Mouse (Mus musculus) lung, embryonic 14.5 days (tissue): Measurements from ENCODE around the gene Hsd17b1. TPM values are rescaled to one million over a fixed set of nuclear protein-coding genes. Genes with fewer than 3 reads are reported as not detected.

Experiments used
- ATAC-seq: fragments of 200-750 bp; cut with Nextera tagmentation; 2 replicates; pipeline ENCODE4 v1.8.0; 2017; ENCODE audit warnings: mild to moderate bottlenecking, moderate TSS enrichment, moderate library complexity; ENCODE audit not compliant: insufficient read depth
- DNase-seq: peaks from one replicate; pipeline ENCODE4 v3.0.0-alpha.2; 2015
- H3K27ac ChIP-seq: fragments of 300-500 bp; sonication (generic); 2 replicates; pipeline ENCODE4 v1.5.1; 2014; ENCODE audit warnings: low read depth, mild to moderate bottlenecking, moderate library complexity
- H3K27me3 ChIP-seq: fragments of 300-500 bp; sonication (generic); 2 replicates; pipeline ENCODE4 v1.6.1; 2014; ENCODE audit warnings: low read length, control low read depth; ENCODE audit not compliant: insufficient read depth
- H3K36me3 ChIP-seq: fragments of 300-500 bp; sonication (generic); 2 replicates; pipeline ENCODE4 v1.6.1; 2014; ENCODE audit warnings: control low read depth; ENCODE audit not compliant: insufficient read depth
- H3K4me1 ChIP-seq: fragments of 300-500 bp; sonication (generic); 2 replicates; pipeline ENCODE4 v1.6.1; 2014; ENCODE audit warnings: antibody characterized with exemption, control low read depth; ENCODE audit not compliant: insufficient read depth
- H3K4me2 ChIP-seq: fragments of 300-500 bp; sonication (generic); 2 replicates; pipeline ENCODE4 v1.6.1; 2014; ENCODE audit warnings: mild to moderate bottlenecking
- H3K4me3 ChIP-seq: fragments of 300-500 bp; sonication (generic); 2 replicates; pipeline ENCODE4 v1.5.1; 2014; ENCODE audit warnings: low read depth, low read length
- H3K9ac ChIP-seq: fragments of 300-500 bp; sonication (generic); 2 replicates; pipeline ENCODE4 v1.6.1; 2014
- H3K9me3 ChIP-seq: fragments of 300-500 bp; sonication (generic); 2 replicates; pipeline ENCODE4 v1.6.1; 2016; ENCODE audit warnings: low read depth, low read length, control low read depth
- CTCF ChIP-seq: IDR thresholded peaks from 2 replicates; pipeline ENCODE4 v1.5.1; 2016; ENCODE audit warnings: antibody characterized with exemption, low read depth
- WGBS: fragments of 180-500 bp; shearing (Covaris S2); extraction: QIAGEN DNeasy Blood & Tissue Kit; methylation state at CpG from one replicate; pipeline ENCODE4 v1.1.7; 2014; 5-methylcytosine and 5-hydroxymethylcytosine counted together
- polyA plus RNA-seq: library from polyadenylated mRNA; unstranded; fragments of >200 nt; fragmentation: Nextera tagmentation; extraction: Ambion mirVana; gene quantifications from 2 replicates; pipeline ENCODE4 v1.2.1, GENCODE M21; 2014

The Hsd17b1 gene
- polyA plus RNA-seq, 1 experiment from 2014 or later = not detected

DNA sequence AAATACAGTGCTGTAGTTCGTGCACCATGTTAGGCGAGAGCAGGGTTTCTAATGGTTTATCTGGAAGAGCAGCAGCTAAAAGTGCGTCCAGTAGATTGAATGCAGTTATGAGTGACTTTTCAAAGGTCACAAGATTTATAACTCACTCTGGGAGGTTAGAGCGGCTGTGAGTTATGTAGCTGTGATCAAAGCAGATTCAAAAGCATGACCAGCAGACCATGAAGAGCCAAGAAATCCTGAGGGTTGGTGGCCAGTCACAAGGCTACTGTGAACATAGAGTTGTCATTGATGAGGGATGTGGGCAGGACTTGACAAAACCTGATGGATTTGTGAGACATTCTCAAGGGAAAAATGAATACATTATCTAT, 42.9 kb upstream of the Hsd17b1 start:
- Histone ChIP-seq H3K9me3 (no peaks in the 10 kb centered on the region), H3K36me3 (peaks cover 80% of the 10 kb centered on the region), H3K4me1 (no peaks in the 10 kb centered on the region), H3K4me2 (no peak overlapping the region), H3K27me3 (no peaks in the 10 kb centered on the region), H3K27ac (no peak overlapping the region), H3K9ac (no peak overlapping the region), H3K4me3 (no peak overlapping the region)
- 79% methylated on average over 4 of the region's 4 CpGs for WGBS
- TF ChIP-seq CTCF = no peak
- DNase-seq (no peak), ATAC-seq (no peak)

DNA sequence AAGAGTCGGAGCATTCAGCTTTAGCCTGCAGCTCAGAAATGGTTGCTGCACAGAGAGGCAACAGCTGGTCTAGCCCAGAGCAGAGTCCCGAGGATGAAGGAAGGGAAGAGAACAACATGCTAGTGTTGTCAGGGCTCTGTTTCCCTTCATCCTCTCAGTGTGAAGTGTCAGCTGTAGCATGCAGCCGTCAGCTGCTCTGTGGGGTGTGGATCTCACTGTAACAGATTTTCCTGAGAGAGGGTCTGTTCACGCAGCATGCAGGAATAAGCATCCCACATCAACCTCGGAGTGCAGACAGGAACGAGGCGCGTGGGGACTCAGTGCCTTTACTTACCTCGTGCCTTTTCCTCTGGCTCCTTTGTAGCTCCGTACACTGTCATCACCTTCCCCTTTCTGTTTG, 40.4 kb upstream of the Hsd17b1 start:
- Histone ChIP-seq H3K4me3 (no peak overlapping the region), H3K27ac (no peak overlapping the region), H3K36me3 (peaks cover 87% of the 10 kb centered on the region), H3K9me3 (no peaks in the 10 kb centered on the region), H3K9ac (no peak overlapping the region), H3K4me2 (no peak overlapping the region), H3K27me3 (no peaks in the 10 kb centered on the region), H3K4me1 (no peaks in the 10 kb centered on the region)
- ATAC-seq (no peak), DNase-seq (no peak)
- no peak for TF ChIP-seq CTCF
- WGBS = 84% methylated on average over 10 of the region's 10 CpGs

DNA sequence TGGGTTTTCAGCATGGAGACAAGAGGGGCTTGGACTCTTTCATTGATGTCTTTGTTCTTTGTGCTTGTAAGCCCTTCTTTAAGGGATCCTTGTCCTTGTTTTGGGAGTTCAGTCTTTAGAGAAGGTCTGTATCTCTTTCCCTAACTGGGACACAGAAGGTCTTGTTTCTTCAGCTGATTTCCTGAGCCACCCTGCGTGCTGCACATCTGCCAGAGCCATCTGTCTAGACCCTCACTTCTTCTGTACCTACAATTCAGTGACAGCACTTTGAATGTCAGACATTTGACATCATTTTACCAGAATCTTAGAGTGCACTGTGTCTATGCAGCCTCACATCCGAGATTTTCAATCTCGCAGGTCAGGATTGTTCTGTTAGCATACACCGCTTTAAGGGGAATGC, 32.4 kb upstream of the Hsd17b1 start:
- no peak overlapping the region for H3K4me2 ChIP-seq
- peaks cover 96% of the 10 kb centered on the region for H3K36me3 ChIP-seq
- H3K9ac ChIP-seq = no peak overlapping the region
- H3K27me3 ChIP-seq = no peaks in the 10 kb centered on the region
- 90% methylated on average over 4 of the region's 4 CpGs for WGBS
- H3K4me3 ChIP-seq = no peak overlapping the region
- no peaks in the 10 kb centered on the region for H3K4me1 ChIP-seq
- ATAC-seq (no peak), DNase-seq (no peak)
- no peak overlapping the region for H3K27ac ChIP-seq
- no peak for TF ChIP-seq CTCF
- no peaks in the 10 kb centered on the region for H3K9me3 ChIP-seq

- H3K27ac ChIP-seq = no peak overlapping the region
- H3K27me3 ChIP-seq = no peaks in the 10 kb centered on the region
- no peak for TF ChIP-seq CTCF
- peaks cover 94% of the 10 kb centered on the region for H3K36me3 ChIP-seq
- no peak overlapping the region for H3K9ac ChIP-seq
- DNase-seq (no peak), ATAC-seq (no peak)
- H3K4me2 ChIP-seq = no peak overlapping the region
- H3K9me3 ChIP-seq = no peaks in the 10 kb centered on the region
- no peaks in the 10 kb centered on the region for H3K4me1 ChIP-seq
- no peak overlapping the region for H3K4me3 ChIP-seq
- WGBS = 56% methylated on average over 9 of the region's 9 CpGs
Measured at GRCm38 (mm10) chr11:101046440-101046839, 31.8 kb upstream of the Hsd17b1 start.

DNA sequence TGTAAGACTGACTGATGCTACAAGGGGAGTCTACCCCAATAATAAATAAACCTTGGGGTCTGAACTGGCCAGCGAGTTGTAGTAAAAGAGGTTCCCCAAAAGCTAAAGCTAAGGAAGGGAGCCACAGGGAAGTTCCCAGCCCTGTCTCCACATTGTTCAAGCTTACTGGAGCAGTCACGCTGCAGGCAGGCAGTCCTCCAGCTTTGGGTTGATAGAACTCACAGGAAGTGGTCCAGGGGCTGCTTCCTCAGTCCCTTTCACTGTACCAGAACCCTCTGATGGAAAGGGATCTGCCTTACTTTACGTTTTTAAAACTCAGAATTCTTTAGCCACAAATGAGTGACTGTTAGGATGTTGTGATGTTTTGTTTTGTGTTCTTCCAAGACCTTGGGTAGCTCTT, 30.7 kb upstream of the Hsd17b1 start:
- DNase-seq (no peak), ATAC-seq (no peak)
- no peak overlapping the region for H3K9ac ChIP-seq
- no peaks in the 10 kb centered on the region for H3K4me1 ChIP-seq
- peaks cover 91% of the 10 kb centered on the region for H3K36me3 ChIP-seq
- no peak for TF ChIP-seq CTCF
- no peak overlapping the region for H3K4me3 ChIP-seq
- no peaks in the 10 kb centered on the region for H3K27me3 ChIP-seq
- H3K9me3 ChIP-seq = no peaks in the 10 kb centered on the region
- no peak overlapping the region for H3K27ac ChIP-seq
- no peak overlapping the region for H3K4me2 ChIP-seq
- WGBS = 87% methylated on average over 3 of the region's 3 CpGs

DNA sequence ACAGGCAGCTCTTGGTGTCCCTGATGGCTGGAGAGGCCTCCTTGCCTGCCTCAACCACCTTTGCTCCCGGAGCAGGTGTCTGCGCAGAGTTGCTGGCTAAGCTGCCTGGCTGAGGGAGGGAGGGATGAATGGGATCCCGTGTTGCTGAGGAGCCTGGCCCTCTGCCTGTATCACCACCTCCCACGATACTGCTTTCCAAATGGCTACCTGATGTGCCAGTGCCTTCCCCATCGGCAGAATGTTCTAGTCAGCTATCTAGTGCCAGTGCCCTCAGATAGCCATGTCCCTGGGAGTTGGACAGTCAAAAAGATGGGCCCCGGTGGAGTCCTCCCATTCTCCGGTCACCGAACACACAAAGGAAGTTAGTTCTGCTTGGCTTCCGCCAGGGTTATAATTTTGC, 27.9 kb upstream of the Hsd17b1 start:
- Histone ChIP-seq H3K27ac (no peak overlapping the region), H3K36me3 (peaks cover 81% of the 10 kb centered on the region), H3K9ac (no peak overlapping the region), H3K4me1 (no peaks in the 10 kb centered on the region), H3K27me3 (no peaks in the 10 kb centered on the region), H3K4me3 (no peak overlapping the region), H3K9me3 (no peaks in the 10 kb centered on the region), H3K4me2 (no peak overlapping the region)
- DNase-seq = no peak
- 85% methylated on average over 9 of the region's 9 CpGs for WGBS
- no peak for ATAC-seq
- TF ChIP-seq CTCF = no peak

DNA sequence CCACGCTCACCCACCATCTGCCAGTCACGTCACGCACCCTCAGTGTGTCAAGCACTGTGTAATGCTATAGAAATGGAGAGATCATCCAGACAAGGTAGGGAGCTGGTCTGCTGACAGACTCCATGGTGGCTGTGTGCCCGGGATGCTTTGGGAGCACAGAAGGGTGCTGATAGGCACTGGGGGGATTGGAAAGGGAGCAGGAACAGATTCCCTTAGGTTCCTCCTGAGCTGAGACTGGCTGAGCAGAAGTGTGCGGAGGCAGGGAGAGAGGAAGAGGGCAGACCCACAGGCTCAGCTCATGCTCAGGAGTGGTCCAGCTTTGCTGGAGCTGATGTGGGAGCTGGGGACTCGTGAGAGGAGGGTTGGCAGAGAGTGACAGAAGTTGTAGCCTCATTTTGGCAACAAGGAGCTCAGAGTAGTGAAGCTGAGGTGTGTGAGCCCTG, 27.1 kb upstream of the Hsd17b1 start:
- ATAC-seq (no peak), DNase-seq (no peak)
- H3K4me1 ChIP-seq = peaks cover 4% of the 10 kb centered on the region
- H3K4me3 ChIP-seq = no peak overlapping the region
- no peaks in the 10 kb centered on the region for H3K27me3 ChIP-seq
- H3K36me3 ChIP-seq = peaks cover 81% of the 10 kb centered on the region
- WGBS = 81% methylated on average over 6 of the region's 6 CpGs
- H3K4me2 ChIP-seq = no peak overlapping the region
- no peaks in the 10 kb centered on the region for H3K9me3 ChIP-seq
- H3K9ac ChIP-seq = no peak overlapping the region
- no peak for TF ChIP-seq CTCF
- no peak overlapping the region for H3K27ac ChIP-seq

DNA sequence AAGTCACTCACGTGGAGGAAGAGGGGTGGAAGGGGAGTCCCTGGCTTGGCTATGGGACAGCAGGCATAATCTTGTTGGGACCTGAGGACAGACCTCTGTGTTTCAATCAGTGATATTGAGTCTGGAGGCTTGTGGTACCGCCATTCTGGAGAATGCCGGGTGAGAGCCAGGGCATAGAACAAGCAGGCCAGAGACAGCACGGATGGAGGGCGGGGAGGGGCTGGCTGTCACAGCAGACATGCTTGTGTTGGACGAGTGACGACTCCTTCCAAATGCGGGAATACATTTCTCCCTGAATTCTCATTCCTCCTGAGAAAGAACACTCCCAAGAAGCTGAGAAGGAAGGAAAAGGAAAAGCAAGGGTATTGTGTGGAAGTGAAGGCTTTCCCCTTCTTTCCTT, 26.6 kb upstream of the Hsd17b1 start:
- TF ChIP-seq CTCF = no peak
- ATAC-seq (no peak), DNase-seq (no peak)
- Histone ChIP-seq H3K4me2 (no peak overlapping the region), H3K27ac (no peak overlapping the region), H3K36me3 (peaks cover 78% of the 10 kb centered on the region), H3K27me3 (no peaks in the 10 kb centered on the region), H3K9me3 (no peaks in the 10 kb centered on the region), H3K4me3 (no peak overlapping the region), H3K4me1 (peaks cover 10% of the 10 kb centered on the region), H3K9ac (no peak overlapping the region)
- 70% methylated on average over 8 of the region's 8 CpGs for WGBS
